Mouse (Mus musculus): ENCODE measurements around the gene Gramd2. TPM values are rescaled to one million over a fixed set of nuclear protein-coding genes. Genes with fewer than 3 reads are reported as not detected.

The Gramd2 gene
- polyA plus RNA-seq, 1 experiment from 2014 or later = 0.21 TPM

DNA sequence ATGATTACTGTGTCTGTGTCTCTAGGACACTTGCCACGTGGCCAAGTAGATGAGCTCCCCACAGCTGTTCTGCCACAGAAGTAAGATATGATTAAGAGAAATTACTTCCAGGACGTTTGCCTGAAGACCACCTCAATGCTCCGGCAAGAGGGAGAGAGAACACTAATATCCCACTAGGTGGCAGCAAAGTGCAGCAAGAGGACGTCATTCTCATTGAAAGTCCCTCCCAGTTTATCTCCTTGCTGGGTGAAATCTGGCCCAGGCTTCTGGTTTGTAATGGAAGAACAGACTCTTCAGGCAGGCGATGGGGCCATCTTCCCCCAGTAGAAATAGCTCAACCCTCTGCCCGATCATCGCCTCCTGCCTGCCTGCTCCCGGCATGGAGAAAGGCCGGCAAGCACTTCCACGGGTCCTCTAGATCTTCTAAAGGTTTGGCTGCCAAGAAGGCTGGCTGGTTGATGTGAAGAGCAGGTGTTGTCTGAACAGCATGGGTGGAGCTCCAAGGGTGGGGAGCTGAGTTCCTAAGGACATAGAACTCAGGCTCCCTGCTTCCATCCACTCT lies 43.2 kb downstream of the Gramd2 start:
- no peak overlapping the region for H3K9ac ChIP-seq (replicated peaks)
- H3K27me3 ChIP-seq (ENCODE audit: insufficient read depth, low read length) = peaks cover 32% of the 10 kb centered on the region
- 23% methylated on average over 10 of the region's 10 CpGs for WGBS (ENCODE audit: insufficient replicate concordance)
- H3K4me1 ChIP-seq (ENCODE audit: insufficient read depth) = no peaks in the 10 kb centered on the region
- TF ChIP-seq EP300 (IDR thresholded peaks at IDR 0.05; ENCODE audit: low read depth) (no peak), CTCF (IDR thresholded peaks at IDR 0.05; ENCODE audit: low read depth) (peak; percentile 92)
- no peak overlapping the region for H3K27ac ChIP-seq (ENCODE audit: low read depth)
- no peaks in the 10 kb centered on the region for H3K36me3 ChIP-seq (replicated peaks; ENCODE audit: insufficient read depth, low read length)
- ATAC-seq (no peak), DNase-seq (peak; percentile 64)
- H3K4me3 ChIP-seq (ENCODE audit: low read depth, low read length) = no peak overlapping the region
- H3K4me2 ChIP-seq (ENCODE audit: low read depth, low read length) = no peak overlapping the region
- H3K9me3 ChIP-seq (ENCODE audit: low read length) = no peaks in the 10 kb centered on the region

DNA sequence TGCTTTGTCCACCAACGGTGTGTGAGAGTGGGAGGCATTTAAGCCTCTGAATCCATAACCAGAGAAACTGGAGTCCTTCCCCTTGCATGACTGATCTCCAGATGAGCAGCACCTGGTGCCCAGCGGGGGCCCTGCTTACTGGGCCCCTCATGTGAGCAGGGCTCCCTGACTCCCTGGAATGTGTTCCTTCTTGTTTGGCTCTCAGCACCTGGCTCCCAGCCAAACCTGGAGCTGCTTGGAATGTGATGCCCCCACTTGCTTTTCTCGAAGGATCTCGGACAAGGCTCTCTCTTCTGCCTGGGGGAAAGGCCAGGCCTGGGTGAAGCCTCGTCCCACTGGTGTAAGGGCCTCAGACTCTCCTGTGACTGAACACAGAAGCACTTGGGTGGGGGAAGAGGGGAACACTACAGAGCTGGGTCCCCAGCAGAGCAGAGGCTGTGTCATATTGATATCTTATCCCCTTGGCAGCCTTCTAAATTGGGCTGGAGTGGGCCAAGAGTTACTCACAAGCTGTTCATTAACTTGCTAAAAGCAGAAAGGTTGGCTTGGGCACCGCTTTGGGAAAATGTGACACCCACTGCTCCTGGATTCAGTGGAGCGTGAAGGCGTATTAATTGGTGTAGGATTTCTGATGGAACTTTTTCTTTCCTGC lies 44.0 kb downstream of the Gramd2 start:
- ATAC-seq (no peak), DNase-seq (no peak)
- 71% methylated on average over 8 of the region's 8 CpGs for WGBS (ENCODE audit: insufficient replicate concordance)
- Histone ChIP-seq H3K9me3 (ENCODE audit: low read length) (no peaks in the 10 kb centered on the region), H3K27ac (ENCODE audit: low read depth) (no peak overlapping the region), H3K4me1 (ENCODE audit: insufficient read depth) (no peaks in the 10 kb centered on the region), H3K36me3 (replicated peaks; ENCODE audit: insufficient read depth, low read length) (no peaks in the 10 kb centered on the region), H3K4me2 (ENCODE audit: low read depth, low read length) (no peak overlapping the region), H3K4me3 (ENCODE audit: low read depth, low read length) (no peak overlapping the region), H3K9ac (replicated peaks) (no peak overlapping the region), H3K27me3 (ENCODE audit: insufficient read depth, low read length) (peaks cover 36% of the 10 kb centered on the region)
- no peak for TF ChIP-seq CTCF (IDR thresholded peaks at IDR 0.05; ENCODE audit: low read depth)

DNA sequence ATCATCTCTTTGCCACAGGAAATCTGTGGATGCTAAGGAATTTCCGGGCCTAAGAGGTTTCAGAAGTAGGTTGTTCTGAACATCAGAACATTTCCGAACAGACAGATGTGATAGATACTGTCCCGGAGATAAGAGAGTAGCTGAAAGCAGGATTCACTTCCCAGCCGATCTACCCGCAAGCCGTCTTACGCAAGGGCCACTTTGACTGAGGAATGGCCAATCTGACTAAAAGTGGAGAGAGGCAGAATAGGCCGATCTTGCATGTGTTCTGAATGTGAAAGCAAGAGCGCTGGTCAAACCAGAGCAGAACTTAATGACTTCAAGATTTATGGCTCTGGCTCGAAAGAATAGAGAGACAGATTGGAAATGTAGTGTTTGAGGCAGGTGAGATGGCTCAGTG lies 45.6 kb downstream of the Gramd2 start:
- Histone ChIP-seq H3K27me3 (ENCODE audit: insufficient read depth, low read length) (peaks cover 30% of the 10 kb centered on the region), H3K27ac (ENCODE audit: low read depth) (no peak overlapping the region), H3K9me3 (ENCODE audit: low read length) (no peaks in the 10 kb centered on the region), H3K9ac (replicated peaks) (no peak overlapping the region), H3K4me1 (ENCODE audit: insufficient read depth) (no peaks in the 10 kb centered on the region), H3K4me2 (ENCODE audit: low read depth, low read length) (no peak overlapping the region), H3K4me3 (ENCODE audit: low read depth, low read length) (no peak overlapping the region), H3K36me3 (replicated peaks; ENCODE audit: insufficient read depth, low read length) (no peaks in the 10 kb centered on the region)
- WGBS (ENCODE audit: insufficient replicate concordance) = 48% methylated on average over 10 of the region's 10 CpGs
- no peak for ATAC-seq
- no peak for DNase-seq
- TF ChIP-seq CTCF (IDR thresholded peaks at IDR 0.05; ENCODE audit: low read depth) (no peak), EP300 (IDR thresholded peaks at IDR 0.05; ENCODE audit: low read depth) (no peak)

DNA sequence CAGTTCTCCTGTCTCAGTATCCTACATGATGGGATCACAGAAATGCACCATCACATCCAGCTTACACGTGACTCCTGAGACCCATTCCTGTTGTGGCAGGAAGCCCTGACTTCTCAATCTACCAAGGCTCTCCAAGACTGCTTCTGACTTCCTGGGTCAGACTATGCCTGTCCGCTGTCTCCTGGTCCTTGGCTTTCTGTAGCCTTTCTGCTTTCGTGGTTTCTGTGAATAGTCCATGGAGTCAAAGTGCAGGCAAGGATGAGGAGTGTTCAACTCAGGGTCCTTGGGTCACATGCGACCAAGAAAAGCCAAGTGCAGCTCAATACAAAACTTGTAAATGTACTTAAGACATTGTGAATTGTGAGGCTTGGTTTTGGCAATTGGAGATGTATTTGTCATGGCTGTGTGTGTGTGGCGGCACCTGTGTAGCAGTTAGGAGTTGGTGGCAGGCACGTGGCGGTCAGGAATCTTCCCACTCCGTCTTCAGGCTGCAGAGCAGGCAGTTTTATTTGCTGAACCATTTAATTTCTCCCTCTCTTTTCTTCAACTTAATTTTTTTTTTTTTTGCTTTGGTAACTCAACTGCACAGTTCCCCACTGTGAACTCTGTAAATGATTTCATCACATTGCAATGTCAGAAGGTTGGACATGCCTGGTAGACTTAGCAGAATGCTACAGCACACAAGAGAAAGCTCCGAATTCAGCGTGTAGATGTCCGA lies 47.8 kb downstream of the Gramd2 start:
- DNase-seq (no peak), ATAC-seq (no peak; the same call in 1 of the 2 replicates)
- TF ChIP-seq CTCF (IDR thresholded peaks at IDR 0.05; ENCODE audit: low read depth) (no peak), EP300 (IDR thresholded peaks at IDR 0.05; ENCODE audit: low read depth) (no peak)
- H3K4me1 ChIP-seq (ENCODE audit: insufficient read depth) = no peaks in the 10 kb centered on the region
- peaks cover 24% of the 10 kb centered on the region for H3K27me3 ChIP-seq (ENCODE audit: insufficient read depth, low read length)
- no peak overlapping the region for H3K9ac ChIP-seq (replicated peaks)
- no peaks in the 10 kb centered on the region for H3K36me3 ChIP-seq (replicated peaks; ENCODE audit: insufficient read depth, low read length)
- H3K4me3 ChIP-seq (ENCODE audit: low read depth, low read length) = no peak overlapping the region
- H3K9me3 ChIP-seq (ENCODE audit: low read length) = no peaks in the 10 kb centered on the region
- no peak overlapping the region for H3K27ac ChIP-seq (ENCODE audit: low read depth)
- H3K4me2 ChIP-seq (ENCODE audit: low read depth, low read length) = no peak overlapping the region
- 77% methylated on average over 11 of the region's 11 CpGs for WGBS (ENCODE audit: insufficient replicate concordance)

DNA sequence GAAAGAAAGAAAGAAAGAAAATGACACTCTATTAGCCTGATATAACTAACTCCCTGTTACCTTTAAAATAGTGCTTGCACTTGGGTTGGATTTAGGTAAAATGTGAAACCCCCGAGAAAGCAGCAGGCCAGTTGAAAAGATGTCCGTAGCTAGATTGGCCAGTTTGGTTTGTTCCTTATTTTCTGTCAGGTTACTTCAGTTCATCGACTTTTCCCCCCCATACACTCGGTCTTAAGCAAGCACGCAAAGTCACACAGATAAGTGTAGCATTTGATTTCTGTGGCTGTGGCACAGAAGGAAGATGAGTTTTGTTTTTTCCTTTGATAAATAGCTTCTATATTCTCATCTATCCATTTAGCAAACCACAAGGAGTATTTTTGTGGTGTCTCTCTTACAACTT lies 51.2 kb downstream of the Gramd2 start:
- TF ChIP-seq EP300 (IDR thresholded peaks at IDR 0.05; ENCODE audit: low read depth) (no peak), CTCF (IDR thresholded peaks at IDR 0.05; ENCODE audit: low read depth) (no peak)
- H3K4me2 ChIP-seq (ENCODE audit: low read depth, low read length) = no peak overlapping the region
- no peaks in the 10 kb centered on the region for H3K9me3 ChIP-seq (ENCODE audit: low read length)
- H3K4me3 ChIP-seq (ENCODE audit: low read depth, low read length) = no peak overlapping the region
- H3K27me3 ChIP-seq (ENCODE audit: insufficient read depth, low read length) = peaks cover 14% of the 10 kb centered on the region; the same call in 1 of the 2 replicates
- WGBS (ENCODE audit: insufficient replicate concordance) = 65% methylated on average over 5 of the region's 5 CpGs
- no peak for DNase-seq
- H3K27ac ChIP-seq (ENCODE audit: low read depth) = no peak overlapping the region
- no peak overlapping the region for H3K9ac ChIP-seq (replicated peaks)
- ATAC-seq = no peak
- no peaks in the 10 kb centered on the region for H3K36me3 ChIP-seq (replicated peaks; ENCODE audit: insufficient read depth, low read length)
- peaks cover 4% of the 10 kb centered on the region for H3K4me1 ChIP-seq (ENCODE audit: insufficient read depth)

DNA sequence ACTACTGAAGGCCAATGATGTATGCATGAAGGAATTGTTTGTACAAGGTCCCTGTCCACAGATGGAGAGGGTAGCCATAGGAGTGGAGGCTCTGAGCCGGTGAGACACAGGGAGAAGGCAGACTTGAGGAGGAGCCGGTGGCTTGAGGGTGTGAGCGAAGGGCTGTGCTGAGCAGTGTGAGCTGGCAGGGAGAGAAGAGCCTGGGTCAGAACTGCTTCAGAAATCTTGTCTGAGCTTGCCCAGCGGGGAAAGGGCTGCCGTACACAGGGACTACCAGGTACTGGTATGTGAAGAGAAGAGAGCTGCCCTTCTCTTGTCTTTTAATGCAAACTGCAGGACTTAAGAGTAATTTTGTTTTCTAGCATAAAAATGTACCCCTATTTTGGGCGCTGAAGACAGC lies 53.1 kb downstream of the Gramd2 start:
- DNase-seq = no peak
- no peak for ATAC-seq
- H3K4me2 ChIP-seq (ENCODE audit: low read depth, low read length) = no peak overlapping the region
- peaks cover 4% of the 10 kb centered on the region for H3K4me1 ChIP-seq (ENCODE audit: insufficient read depth)
- H3K27me3 ChIP-seq (ENCODE audit: insufficient read depth, low read length) = 0 out of 2 replicates have a peak, but pooled peaks cover 8% of the 10 kb centered on the region
- no peak for TF ChIP-seq EP300 (IDR thresholded peaks at IDR 0.05; ENCODE audit: low read depth)
- TF ChIP-seq CTCF (IDR thresholded peaks at IDR 0.05; ENCODE audit: low read depth) = no peak
- 78% methylated on average over 6 of the region's 6 CpGs for WGBS (ENCODE audit: insufficient replicate concordance)
- no peaks in the 10 kb centered on the region for H3K9me3 ChIP-seq (ENCODE audit: low read length)
- no peak overlapping the region for H3K27ac ChIP-seq (ENCODE audit: low read depth)
- 0 out of 2 replicates have a peak, but pooled peaks cover 3% of the 10 kb centered on the region for H3K36me3 ChIP-seq (replicated peaks; ENCODE audit: insufficient read depth, low read length)
- no peak overlapping the region for H3K9ac ChIP-seq (replicated peaks)
- no peak overlapping the region for H3K4me3 ChIP-seq (ENCODE audit: low read depth, low read length)

Measured in liver, postnatal 0 days (tissue).